ENCODE assay signal across 8 mouse cellular contexts in the genomic region with DNA sequence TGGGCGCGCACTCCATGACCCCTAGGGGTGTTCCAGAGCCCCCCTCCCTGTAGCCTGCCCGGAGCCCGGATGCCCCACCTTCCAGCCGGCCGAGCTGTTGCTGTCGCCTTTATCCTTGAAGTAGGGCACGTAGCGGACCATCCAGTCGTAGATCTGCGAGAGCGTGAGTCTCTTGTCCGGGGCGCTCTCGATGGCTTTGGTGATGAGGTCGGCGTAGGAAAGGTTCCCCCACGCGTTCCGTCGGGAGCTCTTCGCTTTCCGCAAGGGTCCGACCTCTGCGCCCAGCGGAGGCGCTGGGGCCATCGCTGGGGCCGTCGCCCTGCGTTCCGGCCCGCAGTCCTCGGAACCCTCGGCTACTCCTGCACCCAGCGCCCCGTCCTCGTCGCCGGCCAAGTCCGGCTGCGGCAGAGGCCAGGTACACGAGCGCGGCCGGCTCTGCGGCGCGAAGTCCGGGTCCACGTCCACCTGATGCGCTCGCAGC. TPM values are rescaled to one million over a fixed set of nuclear protein-coding genes. Genes with fewer than 3 reads are reported as not detected.
A peak's percentile ranks its signal among the peaks of the same experiment; 100 is the strongest.
DNase-seq lines count a peak whose midpoint lies in the region; ATAC-seq and TF ChIP-seq lines count a peak whose summit lies in the region.

No protein-coding gene starts in this region.

- no peak overlapping the region for H3K27ac ChIP-seq in heart, embryonic 11.5 days (ENCODE audit: low read depth, low read length)
- H3K27ac ChIP-seq in embryonic fibroblast, embryonic 13.5 days (ENCODE audit: insufficient read depth, low read length) = no peak overlapping the region
- peak overlapping the region; percentile 69 for H3K27ac ChIP-seq in midbrain, postnatal 0 days (ENCODE audit: low read depth, low read length)

- no peak for ATAC-seq in heart, embryonic 11.5 days (replicated peaks; ENCODE audit: insufficient number of reproducible peaks, low FRiP score, low TSS enrichment)
- no peak for ATAC-seq in G1E (ENCODE audit: extremely low read depth, insufficient number of reproducible peaks, low FRiP score, poor library complexity, severe bottlenecking)
- ATAC-seq in midbrain, postnatal 0 days (ENCODE audit: low FRiP score) = no peak

- no peak for DNase-seq in heart, adult 9 months (ENCODE audit: low spot score in 2 of 2)
- no peak for DNase-seq in G1E (ENCODE audit: low spot score)
- peak; percentile 37 for DNase-seq in kidney, postnatal 14 days
- DNase-seq in midbrain, postnatal 0 days (ENCODE audit: low spot score) = no peak
- no peak for DNase-seq in urinary bladder, postnatal 14 days (ENCODE audit: low spot score)
- DNase-seq in frontal cortex, adult 2 months (ENCODE audit: extremely low spot score in 1 of 2, low spot score in 1 of 2) = no peak

- H3K9ac ChIP-seq in heart, embryonic 11.5 days (ENCODE audit: low read depth, low read length) = peak overlapping the region; percentile 69
- H3K9ac ChIP-seq in midbrain, postnatal 0 days (replicated peaks; ENCODE audit: low read length, poor library complexity, severe bottlenecking) = peak overlapping the region; percentile 89

- no peaks in the 10 kb centered on the region for H3K36me3 ChIP-seq in heart, embryonic 11.5 days (ENCODE audit: control insufficient read depth, insufficient read depth, low read length)
- no peaks in the 10 kb centered on the region for H3K36me3 ChIP-seq in G1E (replicated peaks)
- H3K36me3 ChIP-seq in midbrain, postnatal 0 days (ENCODE audit: insufficient read depth, low read length) = no peaks in the 10 kb centered on the region

- TF ChIP-seq CTCF in G1E (IDR thresholded peaks at IDR 0.05; ENCODE audit: low read depth, low read length) = no peak
- no peak for TF ChIP-seq CTCF in embryonic fibroblast, embryonic 13.5 days (IDR thresholded peaks at IDR 0.05; ENCODE audit: borderline replicate concordance, insufficient read depth, low read length)
- no peak for TF ChIP-seq CTCF in midbrain, postnatal 0 days (IDR thresholded peaks at IDR 0.05)

- H3K4me2 ChIP-seq in heart, embryonic 11.5 days = peak overlapping the region; percentile 100
- H3K4me2 ChIP-seq in midbrain, postnatal 0 days (ENCODE audit: low read depth, low read length, poor library complexity, severe bottlenecking) = peak overlapping the region; percentile 98

- no peak for TF ChIP-seq POLR2A in embryonic fibroblast, embryonic 13.5 days (IDR thresholded peaks at IDR 0.05; ENCODE audit: low read depth, low read length)

- H3K4me3 ChIP-seq in heart, embryonic 11.5 days (ENCODE audit: low read depth, low read length) = peak overlapping the region; percentile 68
- H3K4me3 ChIP-seq in G1E (ENCODE audit: low read depth, low read length) = peak overlapping the region; percentile 4; the same call in 1 of the 2 replicates
- peak overlapping the region; percentile 32 for H3K4me3 ChIP-seq in embryonic fibroblast, embryonic 13.5 days (ENCODE audit: insufficient read depth, low read length)
- peak overlapping the region; percentile 84 for H3K4me3 ChIP-seq in midbrain, postnatal 0 days (ENCODE audit: low read depth, low read length)

- under 1% methylated on average over 53 of the region's 53 CpGs for WGBS in heart, embryonic 11.5 days (ENCODE audit: insufficient replicate concordance)
- under 1% methylated on average over 51 of the region's 53 CpGs for WGBS in midbrain, postnatal 0 days

- H3K9me3 ChIP-seq in heart, embryonic 11.5 days (replicated peaks; ENCODE audit: control insufficient read depth, low read length) = no peaks in the 10 kb centered on the region
- peaks cover 95% of the 10 kb centered on the region for H3K9me3 ChIP-seq in G1E (replicated peaks)
- H3K9me3 ChIP-seq in midbrain, postnatal 0 days (ENCODE audit: low read length) = no peaks in the 10 kb centered on the region

- peaks cover 63% of the 10 kb centered on the region for H3K27me3 ChIP-seq in heart, embryonic 11.5 days (ENCODE audit: control insufficient read depth, insufficient read depth, low read length)
- H3K27me3 ChIP-seq in G1E (ENCODE audit: insufficient read depth, low read length) = no peaks in the 10 kb centered on the region
- no peaks in the 10 kb centered on the region for H3K27me3 ChIP-seq in midbrain, postnatal 0 days (ENCODE audit: insufficient read depth, low read length)

- peaks cover 31% of the 10 kb centered on the region for H3K4me1 ChIP-seq in heart, embryonic 11.5 days (ENCODE audit: control insufficient read depth, insufficient read depth, low read length)
- H3K4me1 ChIP-seq in G1E (ENCODE audit: insufficient read depth, low read depth, low read length) = no peaks in the 10 kb centered on the region
- no peaks in the 10 kb centered on the region for H3K4me1 ChIP-seq in embryonic fibroblast, embryonic 13.5 days (ENCODE audit: control insufficient read depth, insufficient read depth, low read length)
- H3K4me1 ChIP-seq in midbrain, postnatal 0 days (ENCODE audit: insufficient read depth, low read length) = peaks cover 33% of the 10 kb centered on the region

RNA-seq across cellular contexts. Expression of a gene that starts 0.3 kb away (rescaled TPM):
- 0.21 and 0.29 TPM in 2 replicates for polyA plus RNA-seq in heart, embryonic 11.5 days (2014; fragmentation: Nextera tagmentation; extraction: Ambion mirVana)
- total RNA-seq in G1E (2014; fragmentation: Nextera tagmentation) (not detected in 2 replicates), G1E (2017) (not detected in 2 replicates)
- not detected in 2 replicates for polyA plus RNA-seq in G1E (2012)
- polyA plus RNA-seq in embryonic fibroblast, embryonic 13.5 days (2011; ENCODE audit: insufficient read length, low read depth, missing spikeins) = not detected in 2 replicates
- total RNA-seq in midbrain, postnatal 0 days (2014; rRNA removed) = 29.0 and 34.2 TPM in 2 replicates
- 1.7 TPM in 2 replicates for polyA plus RNA-seq in midbrain, postnatal 0 days (2015; fragmentation: Nextera tagmentation; extraction: Ambion mirVana)
- 7.4 and 8.9 TPM in 2 replicates for polyA plus RNA-seq in frontal cortex, adult 2 months (2012; rRNA removed)

Comparison
In these comparisons a context has a peak if more than half of its experiments do, and no peak if none do; other contexts are left out.
1. H3K4me3 ChIP-seq: peak in every context shown above with its lines; median percentile 84 in midbrain, postnatal 0 days; 68 in heart, embryonic 11.5 days; 32 in embryonic fibroblast, embryonic 13.5 days; 4 in G1E.